Mouse (Mus musculus) duodenum, adult 2 months (tissue): ENCODE measurements around the gene Sv2b. TPM values are rescaled to one million over a fixed set of nuclear protein-coding genes. Genes with fewer than 3 reads are reported as not detected.

Source experiments
- polyA plus RNA-seq: library from polyadenylated mRNA; depleted of rRNA; stranded (reverse); fragments of >200 nt; gene quantifications from 2 replicates; pipeline ENCODE4 v1.2.3, GENCODE M21; 2012; ENCODE audit warnings: low replicate concordance; rRNA removed

Gene Sv2b
- 0.02 and 0.22 TPM in 2 replicates for polyA plus RNA-seq

GRCm38 (mm10) chr7:75308457-75309312 is at the start of gene Sv2b:
TSS of gene Sv2b (minus strand) at chr7:75309262.

Other genes starting within 250 kb of the Sv2b start
- gene Akap13, start 146.3 kb upstream of the Sv2b start, polyA plus RNA-seq, result 7.6 and 7.7 TPM in 2 replicates